Mouse (Mus musculus) neural tube, embryonic 11.5 days (tissue): Measurements from ENCODE around the gene Slc15a3. TPM values are rescaled to one million over a fixed set of nuclear protein-coding genes. Genes with fewer than 3 reads are reported as not detected.
A peak's percentile ranks its signal among the peaks of the same experiment; 100 is the strongest.

ENCODE experiments used
- ATAC-seq: fragments of 200-750 bp; cut with Nextera tagmentation; 2 replicates; pipeline ENCODE4 v1.8.0; 2017; ENCODE audit warnings: moderate number of reproducible peaks, mild to moderate bottlenecking, moderate TSS enrichment, moderate library complexity; ENCODE audit not compliant: insufficient read depth, low FRiP score, low TSS enrichment
- DNase-seq: peaks from one replicate; pipeline ENCODE4 v3.0.0-alpha.2; 2015; ENCODE audit warnings: low spot score
- H3K27ac ChIP-seq: fragments of 300-500 bp; sonication (generic); 2 replicates; pipeline ENCODE4 v1.5.1; 2014; ENCODE audit warnings: low read depth, mild to moderate bottlenecking, low read length
- H3K27me3 ChIP-seq: fragments of 300-500 bp; sonication (generic); 2 replicates; pipeline ENCODE4 v1.6.1; 2014; ENCODE audit warnings: mild to moderate bottlenecking, low read length, mixed read lengths; ENCODE audit not compliant: control insufficient read depth, insufficient read depth
- H3K36me3 ChIP-seq: fragments of 300-500 bp; sonication (generic); 2 replicates; pipeline ENCODE4 v1.6.1; 2014; ENCODE audit warnings: mild to moderate bottlenecking, low read length, moderate library complexity, mixed read lengths; ENCODE audit not compliant: control insufficient read depth, insufficient read depth
- H3K4me1 ChIP-seq: fragments of 300-500 bp; sonication (generic); 2 replicates; pipeline ENCODE4 v1.6.1; 2014; ENCODE audit warnings: low read length, mixed read lengths; ENCODE audit not compliant: control insufficient read depth, insufficient read depth
- H3K4me2 ChIP-seq: fragments of 300-500 bp; sonication (generic); 2 replicates; pipeline ENCODE4 v1.6.1; 2014; ENCODE audit warnings: low read depth, mild to moderate bottlenecking, moderate library complexity
- H3K4me3 ChIP-seq: fragments of 300-500 bp; sonication (generic); 2 replicates; pipeline ENCODE4 v1.5.1; 2014; ENCODE audit warnings: low read depth, low read length
- H3K9ac ChIP-seq: fragments of 300-500 bp; sonication (generic); 2 replicates; pipeline ENCODE4 v1.6.1; 2014; ENCODE audit warnings: mild to moderate bottlenecking, low read length
- H3K9me3 ChIP-seq: fragments of 300-500 bp; sonication (generic); 2 replicates; pipeline ENCODE4 v1.6.1; 2016; ENCODE audit warnings: low read length; ENCODE audit not compliant: control insufficient read depth
- WGBS: fragments of 180-500 bp; shearing (Covaris S2); extraction: QIAGEN DNeasy Blood & Tissue Kit; methylation state at CpG from one replicate; pipeline ENCODE4 v1.1.7; 2014; 5-methylcytosine and 5-hydroxymethylcytosine counted together
- polyA plus RNA-seq: library from polyadenylated mRNA; unstranded; fragments of >200 nt; fragmentation: Nextera tagmentation; extraction: Ambion mirVana; gene quantifications from 2 replicates; pipeline ENCODE4 v1.2.1, GENCODE M21; 2014

Gene Slc15a3
- polyA plus RNA-seq, 1 experiment from 2014 or later: 0.09 TPM

DNA sequence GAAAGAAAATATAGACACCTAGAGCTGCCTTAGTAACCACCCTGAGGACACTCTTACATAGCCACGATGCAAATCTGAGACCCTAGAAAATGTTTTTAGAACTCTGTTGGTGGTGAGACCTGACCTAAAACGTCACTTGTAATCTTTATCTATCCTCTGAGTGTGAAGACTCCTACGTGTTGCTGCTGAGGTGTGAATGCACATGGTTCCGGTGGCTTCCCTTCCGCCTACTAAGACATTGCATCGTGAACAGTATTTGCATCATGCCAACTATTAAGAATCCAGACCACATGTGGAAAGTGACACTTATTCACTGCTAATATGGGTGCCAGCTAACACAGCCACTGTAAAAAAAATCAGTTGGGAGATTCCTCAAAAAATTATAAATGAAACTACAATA lies 23.7 kb upstream of the Slc15a3 start:
- Histone ChIP-seq H3K4me3 (no peak overlapping the region), H3K9me3 (no peaks in the 10 kb centered on the region), H3K4me1 (no peaks in the 10 kb centered on the region), H3K36me3 (no peaks in the 10 kb centered on the region), H3K4me2 (no peak overlapping the region), H3K9ac (no peak overlapping the region), H3K27ac (no peak overlapping the region), H3K27me3 (no peaks in the 10 kb centered on the region)
- 85% methylated on average over 6 of the region's 6 CpGs for WGBS
- DNase-seq (no peak), ATAC-seq (no peak)

GRCm38 (mm10) chr19:10816462-10816861 lies 23.1 kb upstream of the Slc15a3 start:
- 84% methylated on average over 2 of the region's 2 CpGs for WGBS
- no peaks in the 10 kb centered on the region for H3K27me3 ChIP-seq
- no peak overlapping the region for H3K27ac ChIP-seq
- H3K4me3 ChIP-seq: no peak overlapping the region
- no peak overlapping the region for H3K9ac ChIP-seq
- H3K4me1 ChIP-seq: no peaks in the 10 kb centered on the region
- ATAC-seq: no peak
- no peak for DNase-seq
- H3K9me3 ChIP-seq: no peaks in the 10 kb centered on the region
- no peak overlapping the region for H3K4me2 ChIP-seq
- no peaks in the 10 kb centered on the region for H3K36me3 ChIP-seq

GRCm38 (mm10) chr19:10818217-10818946 lies 21.1 kb upstream of the Slc15a3 start:
- WGBS: 45% methylated on average over 17 of the region's 17 CpGs
- Histone ChIP-seq H3K27me3 (no peaks in the 10 kb centered on the region), H3K4me1 (no peaks in the 10 kb centered on the region), H3K36me3 (no peaks in the 10 kb centered on the region), H3K4me3 (no peak overlapping the region), H3K27ac (no peak overlapping the region), H3K4me2 (no peak overlapping the region), H3K9ac (no peak overlapping the region), H3K9me3 (no peaks in the 10 kb centered on the region)
- no peak for DNase-seq
- ATAC-seq: no peak

- H3K27ac ChIP-seq: no peak overlapping the region
- no peak overlapping the region for H3K9ac ChIP-seq
- no peaks in the 10 kb centered on the region for H3K27me3 ChIP-seq
- H3K4me2 ChIP-seq: no peak overlapping the region
- no peak overlapping the region for H3K4me3 ChIP-seq
- no peaks in the 10 kb centered on the region for H3K36me3 ChIP-seq
- H3K4me1 ChIP-seq: no peaks in the 10 kb centered on the region
- ATAC-seq (no peak), DNase-seq (no peak)
- 61% methylated on average over 7 of the region's 7 CpGs for WGBS
- H3K9me3 ChIP-seq: no peaks in the 10 kb centered on the region
Measured at GRCm38 (mm10) chr19:10821319-10821718, 18.2 kb upstream of the Slc15a3 start.

DNA sequence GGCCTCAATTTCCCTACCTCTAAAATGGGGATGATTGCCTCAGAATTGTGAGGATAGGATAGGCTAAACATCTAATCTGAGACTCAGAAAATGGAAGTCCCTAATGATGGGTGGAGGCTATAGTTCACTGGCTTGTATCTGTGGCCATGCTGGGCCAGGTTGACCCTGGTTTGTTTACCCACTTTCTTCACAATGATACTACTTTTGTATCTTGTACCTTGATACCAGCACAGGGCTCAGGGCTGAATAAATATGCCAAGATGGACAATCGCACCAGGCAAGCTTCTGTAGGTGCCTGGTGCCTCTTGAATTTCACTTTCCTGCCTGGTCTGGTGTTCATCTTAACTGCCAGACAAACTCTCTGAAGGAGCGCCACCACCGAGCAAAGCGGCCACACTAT lies 17.0 kb upstream of the Slc15a3 start:
- no peak overlapping the region for H3K4me2 ChIP-seq
- H3K9ac ChIP-seq: no peak overlapping the region
- WGBS: 93% methylated on average over 4 of the region's 4 CpGs
- no peak for DNase-seq
- no peaks in the 10 kb centered on the region for H3K9me3 ChIP-seq
- no peak overlapping the region for H3K27ac ChIP-seq
- no peaks in the 10 kb centered on the region for H3K36me3 ChIP-seq
- no peak for ATAC-seq
- no peaks in the 10 kb centered on the region for H3K4me1 ChIP-seq
- no peak overlapping the region for H3K4me3 ChIP-seq
- no peaks in the 10 kb centered on the region for H3K27me3 ChIP-seq

GRCm38 (mm10) chr19:10824061-10824460 lies 15.5 kb upstream of the Slc15a3 start:
- Histone ChIP-seq H3K4me2 (no peak overlapping the region), H3K27ac (no peak overlapping the region), H3K4me3 (no peak overlapping the region), H3K9ac (no peak overlapping the region), H3K36me3 (no peaks in the 10 kb centered on the region), H3K9me3 (no peaks in the 10 kb centered on the region), H3K4me1 (no peaks in the 10 kb centered on the region), H3K27me3 (no peaks in the 10 kb centered on the region)
- WGBS: 93% methylated on average over 7 of the region's 7 CpGs
- DNase-seq (no peak), ATAC-seq (no peak)

GRCm38 (mm10) chr19:10828321-10828720 lies 11.2 kb upstream of the Slc15a3 start:
- H3K4me2 ChIP-seq: no peak overlapping the region
- no peak for ATAC-seq
- no peak overlapping the region for H3K9ac ChIP-seq
- no peak overlapping the region for H3K27ac ChIP-seq
- no peaks in the 10 kb centered on the region for H3K4me1 ChIP-seq
- WGBS: 91% methylated on average over 5 of the region's 5 CpGs
- H3K36me3 ChIP-seq: no peaks in the 10 kb centered on the region
- no peak for DNase-seq
- H3K9me3 ChIP-seq: 0 out of 2 replicates have a peak, but pooled peaks cover 4% of the 10 kb centered on the region
- H3K4me3 ChIP-seq: no peak overlapping the region
- H3K27me3 ChIP-seq: no peaks in the 10 kb centered on the region

- Histone ChIP-seq H3K36me3 (no peaks in the 10 kb centered on the region), H3K9ac (no peak within 1 kb of the TSS), H3K4me2 (no peak within 1 kb of the TSS), H3K27ac (no peak within 1 kb of the TSS), H3K4me3 (no peak within 1 kb of the TSS), H3K9me3 (0 out of 2 replicates have a peak, but pooled peaks cover 4% of the 10 kb centered on the region), H3K27me3 (no peaks in the 10 kb centered on the region), H3K4me1 (no peaks in the 10 kb centered on the region)
- no peak for DNase-seq
- 88% methylated on average over 16 of the region's 16 CpGs for WGBS
- ATAC-seq: no peak
Measured at GRCm38 (mm10) chr19:10829436-10830175, 9.9 kb upstream of the Slc15a3 start, which contains the start of gene Cd6. Cd6 (minus strand) TSS chr19:10830058.

DNA sequence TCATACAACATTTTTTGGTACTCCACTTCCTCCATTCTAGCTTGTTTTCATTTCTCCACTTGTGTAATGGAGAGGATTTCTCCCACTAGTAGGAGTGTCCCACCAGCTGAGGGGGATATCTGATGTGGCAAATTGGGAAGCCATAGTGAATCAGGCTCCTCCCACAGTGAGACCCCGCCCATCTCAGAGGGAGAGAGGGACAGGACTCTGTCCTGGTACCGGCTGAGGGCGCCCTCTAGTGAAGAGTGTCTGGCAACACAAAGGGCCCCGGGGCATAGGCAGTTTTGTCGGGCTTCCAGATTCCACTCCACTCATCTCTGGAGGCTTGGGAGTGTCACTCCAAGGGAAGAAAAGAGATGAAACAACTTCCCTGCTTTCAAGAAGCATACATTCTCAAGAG lies 8.1 kb upstream of the Slc15a3 start:
- Histone ChIP-seq H3K4me2 (no peak overlapping the region), H3K4me1 (no peaks in the 10 kb centered on the region), H3K9ac (no peak overlapping the region), H3K27me3 (no peaks in the 10 kb centered on the region), H3K4me3 (no peak overlapping the region), H3K36me3 (no peaks in the 10 kb centered on the region), H3K9me3 (0 out of 2 replicates have a peak, but pooled peaks cover 4% of the 10 kb centered on the region), H3K27ac (no peak overlapping the region)
- ATAC-seq (no peak), DNase-seq (peak; percentile 61)
- WGBS: 5% methylated on average over 5 of the region's 5 CpGs
